Mouse (Mus musculus) lung, adult 18-20 months (tissue): ENCODE results near the gene Vamp2.

Source experiments
- DNase-seq, 2 experiments: peaks; one replicate each; pipeline ENCODE4 v3.0.0; 2022; ENCODE audit warnings: mixed read lengths in 2 of 2

Gene Vamp2

GRCm38 (mm10) chr11:69100639-69101360, 12.5 kb downstream of the Vamp2 start:
- DNase-seq = no peak

- DNase-seq = no peak
Observed at GRCm38 (mm10) chr11:69101604-69102402, 13.5 kb downstream of the Vamp2 start.

- DNase-seq = no peak
Observed at GRCm38 (mm10) chr11:69102403-69102725, 14.1 kb downstream of the Vamp2 start.

GRCm38 (mm10) chr11:69103121-69103520, 14.8 kb downstream of the Vamp2 start:
- DNase-seq = no peak

- no peak for DNase-seq
Observed at GRCm38 (mm10) chr11:69103531-69104435, 15.5 kb downstream of the Vamp2 start.

GRCm38 (mm10) chr11:69104487-69104886, 16.2 kb downstream of the Vamp2 start:
- no peak for DNase-seq

- no peak for DNase-seq
Observed at GRCm38 (mm10) chr11:69105227-69105626, 16.9 kb downstream of the Vamp2 start.

GRCm38 (mm10) chr11:69105796-69106195, 17.5 kb downstream of the Vamp2 start:
- no peak for DNase-seq

GRCm38 (mm10) chr11:69106299-69106698, 18.0 kb downstream of the Vamp2 start:
- no peak for DNase-seq

- no peak for DNase-seq
Observed at GRCm38 (mm10) chr11:69106842-69107241, 18.6 kb downstream of the Vamp2 start.

GRCm38 (mm10) chr11:69107676-69108075, 19.4 kb downstream of the Vamp2 start:
- no peak for DNase-seq

- no peak for DNase-seq
Observed at GRCm38 (mm10) chr11:69108223-69108622, 19.9 kb downstream of the Vamp2 start.

- DNase-seq = peak in 1 of 2 experiments; percentile 6
Observed at GRCm38 (mm10) chr11:69109032-69109900, 21.0 kb downstream of the Vamp2 start.

GRCm38 (mm10) chr11:69110319-69111046, 22.2 kb downstream of the Vamp2 start:
- peak; percentile 87 to 91 for DNase-seq

GRCm38 (mm10) chr11:69111051-69111810, 22.9 kb downstream of the Vamp2 start:
- no peak for DNase-seq

- DNase-seq = no peak
Observed at GRCm38 (mm10) chr11:69111865-69112264, 23.6 kb downstream of the Vamp2 start.

- no peak for DNase-seq
Observed at GRCm38 (mm10) chr11:69114018-69114417, 25.7 kb downstream of the Vamp2 start.

- DNase-seq = no peak
Observed at GRCm38 (mm10) chr11:69114621-69115020, 26.3 kb downstream of the Vamp2 start.

- no peak for DNase-seq
Observed at GRCm38 (mm10) chr11:69116843-69117242, 28.6 kb downstream of the Vamp2 start.
